Mouse (Mus musculus) fat pad, adult 2 months (tissue): ENCODE measurements at regions not wholly inside any gene's neighbourhood (a gene's known extent, or its start where the extent isn't known, plus 50 kb on each side); places are given as distances from the start of the nearest gene placed in this dataset.

Experiments
- DNase-seq: peaks from one replicate; pipeline ENCODE4 v3.0.0-alpha.2; 2011; ENCODE audit warnings: low read depth, low spot score; ENCODE audit errors: extremely low read depth

DNA sequence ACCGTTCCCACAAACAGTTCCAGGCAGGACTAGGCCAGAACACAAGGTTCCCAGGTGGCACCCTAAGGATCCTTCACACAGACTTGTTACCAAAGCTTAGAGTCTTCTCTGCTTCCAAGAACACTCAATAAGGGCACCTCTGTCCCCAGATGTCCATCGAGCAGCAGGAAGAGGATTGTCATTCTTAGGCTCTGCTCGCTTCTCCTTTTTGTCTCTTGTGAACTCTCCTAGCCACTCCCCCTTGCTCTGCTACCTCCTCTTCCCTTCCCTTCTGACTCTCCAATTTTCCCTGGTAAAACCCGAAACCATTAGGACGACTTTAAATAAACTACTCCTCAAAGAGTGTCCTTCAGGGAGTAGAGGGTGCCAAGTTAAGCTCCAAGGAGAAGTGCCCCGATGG, 124.4 kb upstream of the Pja1 start:
- DNase-seq, result no peak

DNA sequence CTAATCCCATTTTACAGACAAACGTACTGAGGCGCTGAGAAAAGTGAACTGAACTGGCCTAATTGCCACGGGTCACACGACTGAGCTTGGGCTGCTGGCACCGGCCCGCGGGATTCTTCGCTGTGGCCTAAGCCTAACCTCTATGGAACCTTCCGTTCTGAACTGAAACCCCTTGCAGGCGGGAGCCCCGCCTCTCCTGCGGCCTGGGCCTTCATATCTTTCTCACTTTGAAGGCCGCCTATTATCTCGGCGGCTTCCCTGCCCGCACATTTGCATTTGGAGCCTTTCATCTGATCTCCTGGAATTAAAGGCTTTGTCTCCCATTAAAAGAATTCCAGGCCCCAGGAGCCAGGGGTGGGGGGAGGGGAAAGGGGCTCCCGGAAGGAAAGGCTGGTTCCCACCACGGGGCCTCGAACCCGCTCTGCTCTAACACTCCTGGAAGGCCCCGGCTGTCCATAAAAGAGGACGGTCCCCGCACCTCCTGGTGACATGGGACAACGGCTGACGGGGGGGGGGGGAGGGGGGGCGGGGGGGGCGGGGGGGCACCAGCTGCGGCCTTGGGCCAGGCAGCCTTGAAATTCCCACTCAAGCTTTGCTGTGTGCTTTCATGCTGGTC, 122.9 kb upstream of the Pja1 start:
- no peak for DNase-seq

DNA sequence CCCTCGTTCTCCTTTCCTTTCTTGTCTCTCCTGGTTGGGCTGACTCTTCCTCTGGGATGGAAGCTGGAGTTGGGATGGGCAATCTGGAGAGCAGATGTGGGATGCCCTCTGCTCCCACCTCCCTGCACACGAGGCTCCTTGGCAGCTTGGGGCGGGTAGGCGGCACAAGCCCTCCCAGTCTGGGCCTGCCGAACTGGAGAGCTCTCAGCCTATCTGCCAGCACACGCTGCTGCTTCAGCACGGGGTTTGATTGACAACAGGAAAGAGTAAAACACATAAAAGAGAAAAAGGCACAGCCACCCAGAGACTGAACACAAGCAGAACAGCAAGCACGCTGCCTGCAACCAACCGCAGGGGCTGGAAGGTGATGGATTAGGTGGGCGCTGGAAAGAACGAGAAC, 121.9 kb upstream of the Pja1 start:
- no peak for DNase-seq

DNA sequence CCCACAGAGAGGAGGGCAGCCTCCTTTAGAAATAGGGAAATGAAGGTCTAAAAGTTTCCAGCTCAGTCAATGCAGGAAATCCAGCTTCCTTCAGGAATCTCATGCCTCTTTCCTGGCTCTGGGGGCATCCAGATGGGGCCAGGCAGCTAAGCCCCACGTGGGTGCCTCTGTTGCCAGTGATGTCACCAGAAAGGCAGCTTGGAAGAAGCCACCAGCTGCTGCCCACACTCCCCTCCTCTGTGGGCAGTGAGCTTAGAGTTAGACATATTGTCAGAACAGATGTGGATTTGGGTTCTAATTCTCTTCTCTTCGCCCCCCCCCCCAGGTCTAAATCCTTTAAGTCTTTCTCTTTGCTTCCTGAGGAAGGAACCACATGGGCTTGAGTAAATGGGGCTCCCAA, 116.2 kb upstream of the Pja1 start:
- DNase-seq, result no peak

DNA sequence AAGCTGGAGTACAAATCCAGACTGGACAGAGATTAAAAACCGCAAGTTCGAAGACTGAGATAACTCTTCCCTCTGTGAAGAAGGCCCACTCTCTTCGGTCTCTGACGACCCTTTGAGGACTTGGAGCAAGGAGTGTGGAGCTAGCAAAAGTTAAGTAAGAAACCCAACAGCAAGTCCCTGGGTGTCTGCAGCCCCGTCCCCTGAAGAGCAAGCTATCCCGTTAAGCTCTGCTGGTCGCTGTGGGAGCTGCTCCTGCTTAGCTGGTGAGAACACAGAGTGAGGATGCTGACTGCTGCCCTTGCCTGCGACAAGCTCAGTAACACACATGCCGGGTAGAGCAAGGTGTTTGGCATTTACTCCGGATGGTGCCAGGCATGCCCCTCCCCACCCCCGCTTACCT, 115.2 kb upstream of the Pja1 start:
- DNase-seq, result no peak

DNA sequence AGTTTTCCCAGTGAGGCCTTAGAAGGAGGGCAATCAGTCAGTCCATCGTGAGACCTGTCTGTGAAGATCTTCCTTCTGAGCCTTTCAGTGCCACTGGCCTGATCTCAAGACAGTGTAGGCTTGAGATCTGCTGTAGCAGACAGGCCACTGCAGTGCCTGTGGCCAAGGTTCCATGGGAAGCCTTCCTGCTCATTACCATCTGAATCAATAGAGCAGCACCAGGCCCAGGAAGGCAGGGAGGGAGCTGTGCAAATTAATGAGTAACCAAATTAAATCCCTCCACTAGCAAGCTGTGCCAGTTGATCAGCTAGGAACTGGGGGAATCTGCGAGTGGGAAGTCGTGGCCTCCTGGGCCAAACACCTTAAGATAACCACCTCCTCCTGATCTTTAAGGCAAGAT, 114.6 kb upstream of the Pja1 start:
- DNase-seq, result no peak

DNA sequence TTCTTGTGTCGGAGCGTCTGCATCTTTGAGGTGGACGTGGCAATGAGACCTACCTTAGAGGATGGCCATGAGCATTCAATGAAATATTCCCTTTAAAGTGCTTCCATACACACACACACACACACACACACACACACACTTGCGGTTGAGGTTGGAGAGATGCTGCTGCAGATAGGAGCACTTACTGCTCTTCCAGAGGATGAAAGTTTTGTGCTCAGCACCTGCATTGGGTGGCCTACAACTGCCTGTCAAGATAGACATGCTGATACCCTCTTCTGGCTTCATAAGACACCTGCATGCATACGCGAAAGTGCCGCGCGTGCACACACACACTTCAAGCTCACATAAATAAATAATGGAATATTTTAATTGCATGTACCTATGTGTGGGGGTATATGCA, 111.5 kb upstream of the Pja1 start:
- DNase-seq, result no peak

DNA sequence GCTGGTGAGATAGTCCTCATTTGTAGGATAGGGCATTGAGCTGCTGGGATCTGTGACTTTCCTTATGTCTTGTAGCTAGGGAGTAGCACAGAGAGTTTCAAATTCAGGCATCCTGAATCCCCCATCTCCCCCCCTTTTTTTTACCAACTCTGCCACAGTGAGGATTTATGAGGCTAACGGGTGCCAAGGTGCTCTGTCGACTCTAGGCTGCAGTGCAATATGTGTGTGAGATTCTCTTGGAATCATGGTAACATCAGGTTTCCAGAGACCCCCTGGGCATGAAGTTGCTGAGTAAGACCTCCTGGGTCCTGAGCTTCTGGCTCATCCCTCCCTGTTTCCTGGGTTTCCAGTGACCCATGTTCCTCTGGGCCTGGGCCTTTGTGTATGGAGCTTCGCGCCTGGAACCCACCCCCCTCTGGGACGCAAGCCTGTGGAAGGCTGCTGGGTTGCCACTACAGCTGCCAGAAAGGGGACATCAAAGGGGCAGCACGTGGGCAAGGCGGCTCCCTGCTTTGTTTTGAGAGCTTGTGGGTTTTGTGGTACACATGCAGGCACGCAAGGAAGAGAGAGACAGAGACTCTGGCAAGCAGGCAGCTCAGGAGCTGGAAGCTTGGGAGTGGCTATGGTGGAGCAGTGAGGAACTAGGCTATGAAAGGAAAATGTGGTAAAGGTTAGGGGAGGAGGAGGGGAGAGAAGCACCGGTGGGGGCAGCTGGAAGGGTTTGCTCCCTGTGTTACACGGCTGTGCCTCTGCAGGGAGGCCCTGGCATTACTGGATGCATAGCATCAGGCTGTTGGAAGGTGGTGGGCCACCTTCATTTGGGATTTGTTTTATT, 110.8 kb upstream of the Pja1 start:
- DNase-seq, result no peak

DNA sequence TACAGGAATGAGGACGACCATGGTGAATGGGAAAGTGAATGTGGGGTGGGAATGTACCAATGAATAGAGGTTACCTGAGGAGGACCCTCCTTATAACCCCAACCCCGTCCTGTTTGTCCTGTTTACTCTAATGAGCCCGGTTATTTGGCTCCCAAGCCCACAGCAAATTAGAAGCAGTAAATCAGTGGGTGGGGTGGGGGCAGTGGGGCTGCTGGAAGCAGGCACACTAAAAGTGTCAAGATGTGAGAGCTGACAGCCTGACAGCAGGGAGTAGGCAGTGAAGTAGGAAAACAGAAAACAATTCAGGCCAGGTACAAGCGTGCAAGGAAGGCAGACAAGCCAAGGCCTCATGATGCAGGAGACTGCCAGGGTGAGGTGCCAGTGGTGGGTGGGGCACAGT, 108.1 kb upstream of the Pja1 start:
- no peak for DNase-seq

DNA sequence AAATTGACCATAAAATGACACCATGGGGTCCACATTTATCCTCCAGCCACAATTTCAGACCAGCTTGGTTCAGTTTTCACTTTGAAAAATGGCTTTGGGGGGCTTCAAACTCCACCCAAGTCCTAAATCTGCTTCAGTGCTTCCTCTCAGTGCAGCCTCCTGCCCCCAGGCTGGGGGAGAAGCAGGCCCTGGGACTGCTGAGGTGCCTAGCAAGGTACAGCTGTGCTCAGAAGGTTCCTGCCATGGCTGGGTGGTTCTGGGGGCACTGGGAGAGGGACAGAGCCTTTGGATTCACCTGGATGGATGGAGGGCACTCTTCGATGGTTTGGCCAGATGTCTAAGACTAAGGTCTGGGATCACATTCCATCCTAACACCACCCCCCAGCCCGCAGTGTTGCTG, 107.7 kb upstream of the Pja1 start:
- DNase-seq, result no peak

DNA sequence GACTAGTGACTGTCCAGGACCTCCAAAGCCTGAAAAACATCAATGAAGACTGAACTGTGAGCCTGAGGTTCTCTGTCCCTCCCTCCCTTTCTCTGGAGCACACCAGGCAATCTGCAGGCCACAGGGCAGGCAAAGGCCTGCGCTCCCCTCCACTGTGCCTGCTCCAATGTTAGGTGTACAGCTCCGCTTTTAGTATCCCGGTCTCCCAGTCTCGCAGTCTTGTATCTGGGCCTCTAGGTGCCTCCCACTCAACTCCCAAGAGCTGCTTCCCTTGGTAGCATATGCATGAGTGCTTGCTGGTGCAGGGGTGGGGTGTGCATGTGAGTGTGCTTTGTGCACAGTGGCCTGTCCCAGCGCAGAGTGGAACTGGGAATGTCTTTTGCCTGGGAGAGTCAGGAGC, 104.0 kb upstream of the Pja1 start:
- no peak for DNase-seq

DNA sequence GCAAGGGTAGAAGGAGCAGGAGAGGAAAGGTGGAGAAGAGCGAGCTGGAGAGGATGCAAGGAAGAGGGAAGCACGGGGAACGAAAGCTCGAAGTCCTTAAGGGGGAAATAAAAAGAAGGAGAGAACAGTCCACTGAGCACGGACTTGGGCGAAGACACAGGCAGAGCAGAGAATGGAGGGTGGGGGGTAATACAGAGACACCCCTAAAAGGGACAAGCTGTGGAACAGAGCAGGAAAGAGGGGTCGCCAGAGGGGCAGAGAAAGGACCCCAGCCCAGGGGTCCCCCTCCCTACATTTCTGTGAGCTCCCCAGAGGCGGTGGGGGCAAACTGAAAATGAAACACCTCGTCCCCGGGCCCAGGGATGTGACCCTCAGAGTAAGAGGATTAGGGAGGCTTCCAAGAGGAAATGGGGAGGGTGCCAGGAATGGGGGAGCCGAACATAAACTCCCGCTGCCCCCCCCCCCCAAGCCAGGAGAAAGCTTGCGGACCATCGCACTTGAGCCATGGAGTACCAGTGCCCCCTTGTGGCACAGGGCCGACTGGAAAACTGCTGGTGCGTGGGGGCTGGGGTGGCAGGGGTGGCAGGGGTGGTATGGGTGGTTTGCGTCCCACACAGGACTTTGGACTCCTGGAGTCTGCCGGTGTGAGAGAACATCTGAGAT, 103.5 kb upstream of the Pja1 start:
- no peak for DNase-seq

DNA sequence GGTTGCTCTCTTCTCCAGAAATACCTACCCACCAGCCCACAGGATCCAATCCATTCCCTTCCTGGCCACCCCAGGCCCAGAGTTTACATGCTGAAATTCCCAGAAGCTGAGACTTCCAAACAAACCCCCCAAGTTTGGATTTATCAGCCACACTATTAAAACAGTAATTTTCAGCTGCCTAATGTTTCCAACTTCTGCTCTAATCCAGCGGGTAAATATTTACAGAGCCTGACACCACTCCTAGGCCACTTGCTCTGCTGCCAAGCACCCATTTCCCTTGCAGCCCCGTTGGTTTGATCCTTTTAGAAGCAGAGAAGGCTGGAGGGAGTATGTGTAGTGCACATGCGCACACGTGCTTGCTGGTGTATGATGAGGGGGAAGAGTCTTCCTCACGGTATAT, 99.1 kb upstream of the Pja1 start:
- no peak for DNase-seq

DNA sequence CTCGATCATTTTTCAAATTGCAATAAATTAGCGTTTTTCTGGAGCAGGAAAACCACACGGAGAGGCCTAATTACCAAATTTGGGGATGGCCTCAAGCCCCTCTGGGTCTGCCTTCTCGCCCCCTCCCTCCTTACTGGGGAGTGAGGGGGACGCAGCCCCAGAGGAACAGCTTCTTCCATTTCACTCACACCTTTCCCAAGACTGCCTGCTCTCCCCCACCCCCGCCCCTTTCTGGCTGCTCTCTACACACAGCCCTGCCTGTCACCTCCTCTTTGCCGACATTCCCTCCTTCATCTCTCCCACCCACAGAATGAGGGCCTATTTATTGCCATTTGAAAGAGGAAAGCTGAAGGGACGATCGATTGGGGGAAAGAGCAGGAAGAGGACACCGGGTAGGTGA, 97.2 kb upstream of the Pja1 start:
- DNase-seq, result no peak

DNA sequence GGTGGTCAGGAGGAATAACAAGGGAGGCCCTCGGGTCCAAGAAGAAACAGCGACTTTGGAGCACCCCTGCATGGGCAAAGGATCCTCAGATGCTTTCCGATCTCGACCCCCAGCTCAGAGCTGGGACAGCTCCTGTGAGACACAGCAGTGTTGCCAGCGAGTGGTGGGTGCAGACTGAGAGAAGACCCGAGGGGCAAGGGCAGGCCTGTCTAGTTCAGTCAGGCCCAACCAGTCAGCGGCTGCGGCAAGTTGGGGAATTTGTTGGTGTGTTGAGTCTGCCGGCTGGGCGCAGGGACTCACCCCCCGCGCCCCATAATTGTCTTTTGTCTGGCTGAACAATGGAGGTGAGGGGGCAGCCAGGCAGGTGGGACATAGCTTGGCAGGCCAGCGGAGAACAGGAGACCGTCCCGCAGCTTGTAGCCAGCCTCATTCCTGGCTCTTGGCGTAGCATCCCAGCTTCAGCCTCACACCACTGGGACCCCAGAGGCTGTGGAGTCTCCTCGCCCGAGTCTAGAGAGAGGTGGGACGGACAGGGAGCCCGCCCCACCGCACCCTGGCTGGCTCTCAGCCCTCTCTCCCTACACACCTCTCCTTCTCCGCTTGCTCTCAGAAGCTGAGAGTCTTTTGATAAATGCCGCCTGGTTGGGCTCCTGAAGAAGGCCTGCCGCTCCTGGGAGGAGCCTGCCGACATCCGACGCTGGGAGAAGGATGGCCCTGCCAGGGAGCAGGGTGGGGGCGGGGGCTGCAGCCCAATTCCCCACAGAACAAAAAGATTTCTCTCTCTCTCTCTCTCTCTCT, 96.5 kb upstream of the Pja1 start:
- DNase-seq, result no peak

DNA sequence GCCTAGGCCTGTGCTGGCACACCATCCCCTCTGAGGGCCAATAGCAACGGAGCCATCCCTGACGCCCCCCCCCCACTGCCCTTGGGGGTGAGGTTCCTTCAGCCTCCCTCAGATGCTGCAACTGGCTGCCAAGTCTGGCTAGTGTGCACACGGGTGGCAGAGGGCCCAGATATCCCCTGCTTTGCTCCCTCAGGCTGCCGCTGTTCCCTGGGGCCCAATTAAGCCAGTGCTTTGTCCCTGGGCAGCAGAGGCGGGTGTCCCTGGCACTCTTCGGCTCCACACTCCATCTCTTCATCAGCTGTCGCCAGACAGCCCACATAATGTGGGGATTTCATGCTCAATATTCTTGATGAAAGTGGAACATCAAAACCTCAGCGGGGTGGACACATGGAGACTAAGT, 90.9 kb upstream of the Pja1 start:
- no peak for DNase-seq

DNA sequence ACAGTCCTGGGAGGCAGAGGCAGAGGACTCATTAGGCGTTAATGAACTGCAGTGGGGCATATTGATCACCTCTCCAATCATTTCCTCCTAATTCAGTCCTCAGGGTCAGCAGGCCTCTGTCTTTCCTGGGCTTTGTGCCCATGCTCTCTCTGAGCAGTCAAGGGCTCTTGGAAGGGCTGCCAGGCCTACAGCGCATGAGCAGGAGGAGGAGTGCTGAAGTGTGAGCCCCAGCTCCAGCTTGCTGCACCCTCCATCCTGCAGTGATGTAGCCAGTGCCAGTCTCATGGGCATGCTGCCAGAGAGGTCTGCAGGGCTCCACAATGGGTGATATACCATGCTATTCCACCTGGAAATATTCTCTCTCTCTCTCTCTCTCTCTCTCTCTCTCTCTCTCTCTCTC, 89.6 kb upstream of the Pja1 start:
- DNase-seq, result no peak

DNA sequence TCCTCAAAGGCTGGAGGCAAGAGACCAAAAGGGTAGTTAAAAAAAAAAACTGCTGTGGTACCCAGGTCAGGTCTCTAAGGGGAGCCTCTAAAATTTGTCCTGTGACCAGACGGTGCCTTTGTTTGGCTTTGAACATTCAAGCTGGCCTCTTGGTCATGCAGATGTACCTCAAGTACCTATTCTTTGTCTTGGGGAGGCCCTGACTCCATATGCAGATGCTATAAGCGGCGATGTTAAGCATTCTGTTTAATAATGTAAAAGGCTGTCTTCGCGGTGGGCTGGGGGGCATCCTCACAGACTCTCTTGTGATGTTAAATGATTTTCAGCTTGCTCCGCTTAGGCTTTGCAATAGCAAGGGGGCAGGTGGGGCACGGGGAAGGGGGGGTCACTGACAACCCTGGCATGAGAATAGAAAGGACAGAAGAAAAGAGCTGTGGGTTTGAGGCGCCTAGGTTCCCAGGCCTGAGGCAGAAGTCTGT, 85.8 kb upstream of the Pja1 start:
- no peak for DNase-seq

DNA sequence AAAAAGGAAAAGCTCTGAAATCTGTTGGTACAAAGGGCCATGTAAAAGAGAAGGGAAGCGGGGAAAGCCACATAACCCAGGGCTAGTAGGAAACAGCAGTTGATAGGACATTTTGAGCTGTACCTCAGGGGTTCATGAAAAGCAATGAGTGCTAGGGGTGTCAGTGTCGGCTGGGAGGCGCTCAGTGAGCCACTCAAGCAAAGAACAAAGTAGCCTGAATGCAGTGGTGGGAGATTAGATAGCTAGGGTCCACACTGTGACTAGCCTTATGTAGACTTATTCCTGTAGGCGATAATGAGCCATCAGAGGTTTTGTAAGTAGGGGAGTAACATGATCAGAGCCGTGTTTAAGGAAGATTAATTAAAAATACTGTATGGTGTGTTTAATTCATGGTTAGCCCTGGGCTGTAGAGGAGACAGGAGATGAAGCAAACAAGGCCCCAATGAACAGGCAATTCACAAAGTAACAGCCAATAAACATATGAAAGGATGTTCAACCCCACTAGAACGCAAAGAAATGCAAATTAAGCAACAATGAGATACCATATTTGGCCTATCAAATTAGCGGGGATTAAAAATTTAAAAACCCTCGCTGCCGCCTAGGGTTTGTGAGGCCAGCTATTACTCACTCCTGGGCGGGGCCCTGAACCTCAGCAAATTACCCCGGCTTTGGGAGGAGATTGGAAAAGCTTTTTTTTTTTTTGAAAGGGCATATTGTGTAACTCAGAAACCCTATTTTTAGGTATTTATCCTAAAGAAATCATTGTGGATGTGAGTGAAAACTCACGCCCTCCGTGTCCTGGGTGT, 85.1 kb upstream of the Pja1 start:
- DNase-seq, result no peak

DNA sequence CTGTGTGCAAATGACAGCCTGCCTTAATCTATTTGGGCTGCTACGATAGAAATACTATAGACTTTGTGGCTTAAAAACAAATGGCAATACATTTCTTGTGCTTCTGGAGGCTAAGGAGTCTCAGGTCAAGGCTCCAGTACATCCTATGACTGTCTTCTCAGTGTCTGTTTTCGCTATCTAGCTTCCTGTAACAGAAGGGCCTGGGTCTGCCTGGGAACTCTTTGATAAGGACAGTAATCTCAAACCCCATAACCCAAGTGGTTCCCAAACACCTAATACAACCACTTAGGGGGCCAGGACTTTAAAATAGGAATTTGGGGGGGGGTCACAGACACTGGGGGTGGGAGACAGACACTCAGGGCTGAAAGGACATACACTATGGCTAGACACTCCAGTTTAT, 81.7 kb upstream of the Pja1 start:
- no peak for DNase-seq
